Mouse (Mus musculus) liver, embryonic 16.5 days (tissue): ENCODE results near the gene Fdxr. TPM values are rescaled to one million over a fixed set of nuclear protein-coding genes. Genes with fewer than 3 reads are reported as not detected.

Experiments
- ATAC-seq: fragments of 200-750 bp; cut with Nextera tagmentation; 2 replicates; pipeline ENCODE4 v1.8.0; 2017; ENCODE audit warnings: low read depth, mild to moderate bottlenecking, moderate number of reproducible peaks, moderate library complexity
- H3K27ac ChIP-seq: fragments of 300-500 bp; sonication (generic); 2 replicates; pipeline ENCODE4 v1.5.1; 2014; ENCODE audit warnings: mild to moderate bottlenecking, low read length
- H3K27me3 ChIP-seq: fragments of 300-500 bp; sonication (generic); 2 replicates; pipeline ENCODE4 v1.6.1; 2014; ENCODE audit warnings: low read depth, low read length, mixed read lengths; ENCODE audit not compliant: control insufficient read depth, insufficient read depth
- H3K36me3 ChIP-seq: fragments of 300-500 bp; sonication (generic); 2 replicates; pipeline ENCODE4 v1.6.1; 2014; ENCODE audit warnings: mild to moderate bottlenecking; ENCODE audit not compliant: control insufficient read depth, insufficient read depth
- H3K4me1 ChIP-seq: fragments of 300-500 bp; sonication (generic); 2 replicates; pipeline ENCODE4 v1.6.1; 2014; ENCODE audit warnings: low read depth, low read length, mixed read lengths; ENCODE audit not compliant: control insufficient read depth
- H3K4me2 ChIP-seq: fragments of 300-500 bp; sonication (generic); 2 replicates; pipeline ENCODE4 v1.6.1; 2014; ENCODE audit warnings: low read depth, low read length, mixed read lengths
- H3K4me3 ChIP-seq: fragments of 300-500 bp; sonication (generic); 2 replicates; pipeline ENCODE4 v1.5.1; 2014; ENCODE audit warnings: low read depth, mild to moderate bottlenecking, low read length
- H3K9ac ChIP-seq: fragments of 300-500 bp; sonication (generic); 2 replicates; pipeline ENCODE4 v1.6.1; 2014; ENCODE audit warnings: low read depth, low read length
- H3K9me3 ChIP-seq: fragments of 300-500 bp; sonication (generic); replicated peaks from 2 replicates; pipeline ENCODE4 v1.6.1; 2016; ENCODE audit warnings: low read length; ENCODE audit not compliant: control insufficient read depth
- WGBS: fragments of 180-500 bp; shearing (Covaris S2); extraction: QIAGEN DNeasy Blood & Tissue Kit; methylation state at CpG from one replicate; pipeline ENCODE4 v1.1.7; 2014; ENCODE audit not compliant: insufficient replicate concordance; 5-methylcytosine and 5-hydroxymethylcytosine counted together
- polyA plus RNA-seq: library from polyadenylated mRNA; unstranded; fragments of >200 nt; fragmentation: Nextera tagmentation; extraction: Ambion mirVana; gene quantifications from 2 replicates; pipeline ENCODE4 v1.2.1, GENCODE M21; 2015

The Fdxr gene
- polyA plus RNA-seq, 1 experiment from 2014 or later: 21.7 TPM

GRCm38 (mm10) chr11:115274771-115275170, 2.1 kb downstream of the Fdxr start:
- H3K27me3 ChIP-seq: no peaks in the 10 kb centered on the region
- no peak overlapping the region for H3K9ac ChIP-seq
- 71% methylated on average over 6 of the region's 6 CpGs for WGBS
- no peaks in the 10 kb centered on the region for H3K9me3 ChIP-seq
- H3K27ac ChIP-seq: no peak overlapping the region
- no peak overlapping the region for H3K4me3 ChIP-seq
- H3K4me1 ChIP-seq: peaks cover 34% of the 10 kb centered on the region
- no peak for ATAC-seq
- no peak overlapping the region for H3K4me2 ChIP-seq
- H3K36me3 ChIP-seq: no peaks in the 10 kb centered on the region

- Histone ChIP-seq H3K4me1 (peaks cover 31% of the 10 kb centered on the region), H3K36me3 (no peaks in the 10 kb centered on the region)
Measured at GRCm38 (mm10) chr11:115274178-115274577, 2.7 kb downstream of the Fdxr start.

DNA sequence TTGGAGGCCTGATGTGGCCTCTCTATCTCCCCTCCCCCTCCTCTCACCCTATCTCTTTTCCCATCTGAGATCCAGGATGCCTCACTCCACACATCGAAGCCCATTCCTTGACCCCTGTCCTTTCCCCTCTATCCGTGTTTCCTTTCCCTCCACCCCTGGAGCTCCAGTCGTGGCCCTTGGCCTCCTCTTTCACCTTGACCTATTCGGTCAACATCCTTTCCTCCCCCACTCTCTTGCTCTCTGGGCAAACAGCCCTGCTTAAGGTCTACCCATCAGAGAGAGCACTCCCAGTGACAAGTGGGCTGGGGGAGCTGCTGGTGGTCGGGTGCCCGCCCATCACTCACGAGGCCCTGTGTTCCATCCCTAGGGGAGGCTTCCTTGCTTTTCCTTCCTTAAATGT, 3.1 kb downstream of the Fdxr start:
- H3K4me2 ChIP-seq: no peak overlapping the region
- no peak for ATAC-seq
- no peaks in the 10 kb centered on the region for H3K9me3 ChIP-seq
- peaks cover 31% of the 10 kb centered on the region for H3K4me1 ChIP-seq
- H3K27me3 ChIP-seq: no peaks in the 10 kb centered on the region
- H3K4me3 ChIP-seq: no peak overlapping the region
- H3K9ac ChIP-seq: no peak overlapping the region
- 49% methylated on average over 7 of the region's 7 CpGs for WGBS
- H3K27ac ChIP-seq: no peak overlapping the region
- H3K36me3 ChIP-seq: no peaks in the 10 kb centered on the region

More at GRCm38 (mm10) chr11:115274178-115274577, 2.7 kb downstream of the Fdxr start:
- Histone ChIP-seq H3K27ac (no peak overlapping the region), H3K4me3 (no peak overlapping the region), H3K4me2 (no peak overlapping the region), H3K27me3 (no peaks in the 10 kb centered on the region), H3K9ac (no peak overlapping the region), H3K9me3 (no peaks in the 10 kb centered on the region)
- 70% methylated on average over 7 of the region's 7 CpGs for WGBS
- no peak for ATAC-seq

GRCm38 (mm10) chr11:115272894-115273498, 3.9 kb downstream of the Fdxr start:
- Histone ChIP-seq H3K4me3 (no peak overlapping the region), H3K4me1 (peaks cover 29% of the 10 kb centered on the region), H3K36me3 (no peaks in the 10 kb centered on the region), H3K9me3 (no peaks in the 10 kb centered on the region), H3K4me2 (no peak overlapping the region), H3K27ac (no peak overlapping the region), H3K9ac (no peak overlapping the region), H3K27me3 (peaks cover 5% of the 10 kb centered on the region)
- ATAC-seq: no peak
- 59% methylated on average over 10 of the region's 10 CpGs for WGBS

GRCm38 (mm10) chr11:115271481-115271880, 5.4 kb downstream of the Fdxr start:
- ATAC-seq: no peak
- WGBS: 60% methylated on average over 10 of the region's 10 CpGs
- Histone ChIP-seq H3K9ac (no peak overlapping the region), H3K27ac (no peak overlapping the region), H3K4me2 (no peak overlapping the region), H3K27me3 (peaks cover 21% of the 10 kb centered on the region), H3K4me1 (peaks cover 26% of the 10 kb centered on the region), H3K4me3 (no peak overlapping the region), H3K9me3 (no peaks in the 10 kb centered on the region), H3K36me3 (no peaks in the 10 kb centered on the region)

- ATAC-seq: no peak
- H3K27ac ChIP-seq: no peak overlapping the region
- WGBS: 70% methylated on average over 9 of the region's 9 CpGs
- no peak overlapping the region for H3K9ac ChIP-seq
- peaks cover 25% of the 10 kb centered on the region for H3K27me3 ChIP-seq
- H3K4me2 ChIP-seq: no peak overlapping the region
- H3K9me3 ChIP-seq: no peaks in the 10 kb centered on the region
- no peaks in the 10 kb centered on the region for H3K36me3 ChIP-seq
- no peak overlapping the region for H3K4me3 ChIP-seq
- peaks cover 22% of the 10 kb centered on the region for H3K4me1 ChIP-seq
Measured at GRCm38 (mm10) chr11:115271052-115271451, 5.8 kb downstream of the Fdxr start.

GRCm38 (mm10) chr11:115270148-115270861, 6.5 kb downstream of the Fdxr start:
- Histone ChIP-seq H3K9ac (no peak overlapping the region), H3K9me3 (no peaks in the 10 kb centered on the region), H3K4me1 (peaks cover 15% of the 10 kb centered on the region), H3K27ac (no peak overlapping the region), H3K27me3 (peaks cover 32% of the 10 kb centered on the region), H3K4me3 (no peak overlapping the region), H3K36me3 (no peaks in the 10 kb centered on the region), H3K4me2 (no peak overlapping the region)
- no peak for ATAC-seq
- 37% methylated on average over 19 of the region's 19 CpGs for WGBS

DNA sequence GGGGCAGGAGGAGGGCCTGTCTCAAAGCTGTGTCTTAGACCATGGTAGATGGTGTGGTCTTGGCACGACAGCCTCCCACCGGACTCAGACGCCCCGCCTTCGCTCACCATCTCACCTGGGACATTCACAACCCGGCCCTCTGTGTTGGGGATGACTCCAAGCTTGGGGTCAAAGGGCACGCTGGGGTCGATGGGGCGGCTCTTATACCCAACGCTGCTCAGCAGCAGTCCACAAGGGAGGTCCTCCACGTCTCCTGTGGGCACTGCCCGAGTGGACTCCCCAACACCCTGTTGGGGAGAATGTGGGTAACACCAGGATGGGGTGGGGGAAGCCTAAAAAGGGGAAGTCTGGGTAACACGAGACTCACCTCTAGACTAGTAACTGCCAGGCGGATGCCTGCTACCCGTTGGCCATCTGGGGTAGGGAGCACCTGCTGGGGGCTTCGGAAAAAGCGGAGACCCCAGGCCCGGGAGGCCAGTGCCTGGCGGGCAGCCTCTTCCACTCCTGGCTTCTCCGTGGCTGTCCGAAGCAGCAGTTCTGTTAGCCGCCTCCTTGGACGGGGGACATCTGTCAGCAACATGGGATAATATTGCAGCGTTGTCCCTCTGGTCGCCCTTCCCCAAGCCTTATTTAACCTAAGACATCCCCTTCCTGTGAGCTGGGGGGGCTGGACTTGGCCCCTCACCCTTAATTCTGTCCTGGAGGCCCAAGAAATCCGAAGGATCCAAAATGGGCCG, 7.4 kb downstream of the Fdxr start:
- ATAC-seq: no peak
- Histone ChIP-seq H3K4me1 (peaks cover 11% of the 10 kb centered on the region), H3K4me2 (no peak overlapping the region), H3K27ac (no peak overlapping the region), H3K36me3 (no peaks in the 10 kb centered on the region), H3K9ac (no peak overlapping the region), H3K9me3 (no peaks in the 10 kb centered on the region), H3K27me3 (peaks cover 39% of the 10 kb centered on the region), H3K4me3 (no peak overlapping the region)
- 77% methylated on average over 27 of the region's 27 CpGs for WGBS

DNA sequence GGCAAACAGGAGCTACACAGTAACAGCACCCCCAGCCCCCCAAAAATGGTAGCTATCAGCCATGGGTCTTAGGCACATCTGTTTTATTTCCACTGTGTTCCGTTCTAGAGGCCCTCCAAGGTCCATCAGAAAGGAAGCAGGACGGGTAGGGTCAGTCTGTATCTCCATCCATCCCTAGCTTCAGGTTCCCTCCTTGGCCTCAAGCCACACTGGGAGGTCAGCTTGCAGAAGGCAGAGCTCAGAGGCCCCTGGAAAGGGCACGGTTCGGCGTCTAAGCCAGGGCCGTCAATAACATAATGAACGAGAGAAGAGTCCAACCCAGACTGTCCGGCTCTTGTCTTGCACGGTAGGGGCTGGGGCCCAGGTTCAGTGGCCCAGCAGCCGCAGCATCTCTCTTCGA, 8.9 kb downstream of the Fdxr start:
- no peaks in the 10 kb centered on the region for H3K36me3 ChIP-seq
- H3K4me1 ChIP-seq: peaks cover 5% of the 10 kb centered on the region
- no peak overlapping the region for H3K9ac ChIP-seq
- H3K4me2 ChIP-seq: no peak overlapping the region
- H3K27me3 ChIP-seq: peaks cover 50% of the 10 kb centered on the region
- 67% methylated on average over 11 of the region's 11 CpGs for WGBS
- ATAC-seq: no peak
- no peak overlapping the region for H3K4me3 ChIP-seq
- H3K9me3 ChIP-seq: no peaks in the 10 kb centered on the region
- no peak overlapping the region for H3K27ac ChIP-seq
